Mouse (Mus musculus) kidney, postnatal 25 days (tissue): ENCODE measurements around the gene Klk13.

Experiments used
- DNase-seq, 2 experiments: peaks; one replicate each; pipeline ENCODE4 v3.0.0; 2021; ENCODE audit warnings: mixed read lengths in 2 of 2

Klk13 gene

GRCm38 (mm10) chr7:43772901-43773300, 60.5 kb downstream of the Klk13 start:
- no peak for DNase-seq

DNA sequence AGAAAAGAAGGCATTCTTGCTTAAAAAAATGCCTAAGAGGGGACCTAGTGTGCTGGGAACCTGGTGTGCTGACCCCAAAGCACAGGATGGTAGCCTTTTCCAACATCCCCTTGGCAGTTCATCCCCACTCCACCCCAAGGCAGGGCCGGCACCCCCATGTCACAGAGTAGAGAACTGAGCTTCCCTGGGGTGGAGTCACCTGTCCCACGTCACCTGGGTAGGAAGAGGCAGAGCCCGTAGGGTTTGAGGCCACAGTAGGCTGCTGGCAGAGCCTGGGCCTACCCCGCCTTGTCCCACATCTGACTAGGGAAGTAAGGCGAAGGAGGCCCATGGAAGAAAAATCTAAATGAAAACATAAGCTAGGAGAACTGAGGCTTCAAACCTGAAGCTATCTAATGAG, 62.0 kb downstream of the Klk13 start, which contains the start of gene Klk11:
Klk11 (plus strand) TSS at position 241 of the 400 bp plus-strand sequence.
- no peak for DNase-seq

GRCm38 (mm10) chr7:43774802-43775201, 62.4 kb downstream of the Klk13 start:
- DNase-seq: no peak

DNA sequence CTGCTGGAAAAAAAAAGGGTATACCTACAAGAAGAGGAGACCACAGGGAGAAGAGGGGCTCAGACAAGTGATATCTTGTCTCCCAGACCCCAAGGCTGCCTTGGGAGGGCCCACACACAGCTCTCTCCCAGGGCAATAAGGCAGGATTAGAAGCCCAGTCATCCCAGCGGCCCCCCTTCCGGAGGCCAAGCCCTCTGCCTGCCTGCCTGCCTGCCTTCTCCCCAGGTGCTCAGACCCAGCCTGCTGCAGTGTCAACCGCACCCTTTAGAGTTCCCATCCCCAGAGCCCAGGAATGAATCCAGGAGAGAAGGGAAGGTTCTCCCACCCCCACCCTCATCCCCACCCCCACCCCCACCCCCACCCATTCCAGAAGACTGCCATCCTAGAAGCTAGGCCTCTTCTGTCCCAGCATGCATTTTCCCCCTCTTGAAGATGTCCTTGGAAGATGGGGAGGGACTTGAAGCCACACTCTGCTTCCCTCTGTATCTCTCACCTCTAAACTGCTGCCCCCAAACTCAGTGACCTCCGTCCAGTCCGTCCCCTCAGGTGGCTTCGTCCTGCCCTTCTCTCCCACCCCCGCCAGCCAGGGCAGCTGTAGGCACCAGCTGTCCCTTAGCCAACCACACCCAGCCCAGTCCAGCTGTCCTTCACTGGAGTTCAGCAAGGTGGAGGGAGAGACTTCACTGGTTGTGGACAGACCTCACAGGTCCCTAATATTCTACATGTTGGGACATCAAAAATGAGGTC, 63.1 kb downstream of the Klk13 start:
- no peak for DNase-seq

- no peak for DNase-seq
These were observed 64.1 kb downstream of the Klk13 start for GRCm38 (mm10) chr7:43776506-43776905.
